Mouse (Mus musculus) neural tube, embryonic 14.5 days (tissue): ENCODE data around the gene Ispd. TPM values are rescaled to one million over a fixed set of nuclear protein-coding genes. Genes with fewer than 3 reads are reported as not detected.

Source experiments
- ATAC-seq: fragments of 200-750 bp; cut with Nextera tagmentation; 2 replicates; pipeline ENCODE4 v1.8.0; 2017; ENCODE audit warnings: low read depth, mild to moderate bottlenecking, moderate TSS enrichment, moderate library complexity
- H3K27ac ChIP-seq: fragments of 300-500 bp; sonication (generic); 2 replicates; pipeline ENCODE4 v1.5.1; 2014; ENCODE audit warnings: low read depth, mild to moderate bottlenecking, control low read depth, low read length, moderate library complexity, mixed read lengths
- H3K27me3 ChIP-seq: fragments of 300-500 bp; sonication (generic); 2 replicates; pipeline ENCODE4 v1.6.1; 2014; ENCODE audit warnings: low read length; ENCODE audit not compliant: control insufficient read depth, insufficient read depth
- H3K36me3 ChIP-seq: fragments of 300-500 bp; sonication (generic); 2 replicates; pipeline ENCODE4 v1.6.1; 2014; ENCODE audit warnings: low read length, mixed read lengths; ENCODE audit not compliant: control insufficient read depth, insufficient read depth
- H3K4me1 ChIP-seq: fragments of 300-500 bp; sonication (generic); 2 replicates; pipeline ENCODE4 v1.6.1; 2014; ENCODE audit warnings: low read length; ENCODE audit not compliant: control insufficient read depth, insufficient read depth
- H3K4me2 ChIP-seq: fragments of 300-500 bp; sonication (generic); 2 replicates; pipeline ENCODE4 v1.6.1; 2014; ENCODE audit warnings: mild to moderate bottlenecking, low read depth, low read length, control low read depth
- H3K4me3 ChIP-seq: fragments of 300-500 bp; sonication (generic); 2 replicates; pipeline ENCODE4 v1.5.1; 2014; ENCODE audit warnings: low read depth, low read length, control low read depth, mixed read lengths
- H3K9ac ChIP-seq: fragments of 300-500 bp; sonication (generic); replicated peaks from 2 replicates; pipeline ENCODE4 v1.6.1; 2014; ENCODE audit warnings: low read depth, mild to moderate bottlenecking, control low read depth, low read length, mixed read lengths
- H3K9me3 ChIP-seq: fragments of 300-500 bp; sonication (generic); 2 replicates; pipeline ENCODE4 v1.6.1; 2016; ENCODE audit warnings: low read length; ENCODE audit not compliant: control insufficient read depth
- WGBS: fragments of 180-500 bp; shearing (Covaris S2); extraction: QIAGEN DNeasy Blood & Tissue Kit; methylation state at CpG from one replicate; pipeline ENCODE4 v1.1.7; 2014; 5-methylcytosine and 5-hydroxymethylcytosine counted together
- polyA plus RNA-seq: library from polyadenylated mRNA; unstranded; fragments of >200 nt; fragmentation: Nextera tagmentation; extraction: Ambion mirVana; gene quantifications from 2 replicates; pipeline ENCODE4 v1.2.1, GENCODE M21; 2014

The Ispd gene
- polyA plus RNA-seq, 1 experiment from 2014 or later = 18.0 TPM

GRCm38 (mm10) chr12:36531421-36532072 is 150.3 kb downstream of the Ispd start:
- Histone ChIP-seq H3K27me3 (no peaks in the 10 kb centered on the region), H3K4me3 (no peak overlapping the region), H3K4me2 (no peak overlapping the region), H3K9ac (no peak overlapping the region), H3K27ac (no peak overlapping the region), H3K4me1 (no peaks in the 10 kb centered on the region), H3K9me3 (no peaks in the 10 kb centered on the region), H3K36me3 (no peaks in the 10 kb centered on the region)
- ATAC-seq = no peak
- WGBS = 46% methylated on average over 4 of the region's 4 CpGs

GRCm38 (mm10) chr12:36532525-36532924 is 151.3 kb downstream of the Ispd start:
- H3K9me3 ChIP-seq = no peaks in the 10 kb centered on the region
- H3K4me3 ChIP-seq = no peak overlapping the region
- H3K36me3 ChIP-seq = no peaks in the 10 kb centered on the region
- ATAC-seq = no peak
- no peak overlapping the region for H3K4me2 ChIP-seq
- no peaks in the 10 kb centered on the region for H3K27me3 ChIP-seq
- H3K9ac ChIP-seq = no peak overlapping the region
- WGBS = 90% methylated on average over 3 of the region's 3 CpGs
- no peak overlapping the region for H3K27ac ChIP-seq
- no peaks in the 10 kb centered on the region for H3K4me1 ChIP-seq

GRCm38 (mm10) chr12:36533160-36533900 is 152.1 kb downstream of the Ispd start:
- ATAC-seq = no peak
- Histone ChIP-seq H3K27me3 (no peaks in the 10 kb centered on the region), H3K27ac (no peak overlapping the region), H3K4me2 (no peak overlapping the region), H3K4me3 (no peak overlapping the region), H3K4me1 (no peaks in the 10 kb centered on the region), H3K36me3 (no peaks in the 10 kb centered on the region), H3K9ac (no peak overlapping the region), H3K9me3 (no peaks in the 10 kb centered on the region)
- 97% methylated on average over 2 of the region's 2 CpGs for WGBS

GRCm38 (mm10) chr12:36534589-36534988 is 153.3 kb downstream of the Ispd start:
- Histone ChIP-seq H3K9me3 (no peaks in the 10 kb centered on the region), H3K27me3 (no peaks in the 10 kb centered on the region), H3K4me2 (no peak overlapping the region), H3K9ac (no peak overlapping the region), H3K36me3 (no peaks in the 10 kb centered on the region), H3K4me1 (no peaks in the 10 kb centered on the region), H3K27ac (no peak overlapping the region), H3K4me3 (no peak overlapping the region)
- WGBS = 88% methylated on average over 5 of the region's 5 CpGs
- no peak for ATAC-seq

- H3K9ac ChIP-seq = no peak overlapping the region
- H3K4me2 ChIP-seq = no peak overlapping the region
- H3K36me3 ChIP-seq = no peaks in the 10 kb centered on the region
- H3K27ac ChIP-seq = no peak overlapping the region
- no peaks in the 10 kb centered on the region for H3K9me3 ChIP-seq
- H3K27me3 ChIP-seq = no peaks in the 10 kb centered on the region
- H3K4me3 ChIP-seq = no peak overlapping the region
- no peaks in the 10 kb centered on the region for H3K4me1 ChIP-seq
- no peak for ATAC-seq
Measured at GRCm38 (mm10) chr12:36545318-36545717, 164.1 kb downstream of the Ispd start.

- ATAC-seq = no peak
- 88% methylated on average over 9 of the region's 9 CpGs for WGBS
- H3K9ac ChIP-seq = no peak overlapping the region
Measured at GRCm38 (mm10) chr12:36549474-36549873, 168.2 kb downstream of the Ispd start.

GRCm38 (mm10) chr12:36554697-36555096 is 173.4 kb downstream of the Ispd start:
- no peak overlapping the region for H3K9ac ChIP-seq
- no peaks in the 10 kb centered on the region for H3K27me3 ChIP-seq
- H3K4me2 ChIP-seq = no peak overlapping the region
- ATAC-seq = no peak
- no peaks in the 10 kb centered on the region for H3K4me1 ChIP-seq
- H3K36me3 ChIP-seq = no peaks in the 10 kb centered on the region
- no peak overlapping the region for H3K4me3 ChIP-seq
- H3K9me3 ChIP-seq = no peaks in the 10 kb centered on the region
- no peak overlapping the region for H3K27ac ChIP-seq
- 97% methylated on average over 1 of the region's 1 CpGs for WGBS

More at GRCm38 (mm10) chr12:36549474-36549873, 168.2 kb downstream of the Ispd start:
- H3K4me1 ChIP-seq = no peaks in the 10 kb centered on the region
- H3K27me3 ChIP-seq = no peaks in the 10 kb centered on the region
- H3K9me3 ChIP-seq = no peaks in the 10 kb centered on the region
- no peak overlapping the region for H3K4me2 ChIP-seq
- no peak overlapping the region for H3K27ac ChIP-seq
- H3K36me3 ChIP-seq = no peaks in the 10 kb centered on the region
- no peak overlapping the region for H3K4me3 ChIP-seq

- H3K36me3 ChIP-seq = no peaks in the 10 kb centered on the region
- H3K9ac ChIP-seq = no peak overlapping the region
- ATAC-seq = no peak
- H3K4me1 ChIP-seq = no peaks in the 10 kb centered on the region
- no peaks in the 10 kb centered on the region for H3K27me3 ChIP-seq
- no peak overlapping the region for H3K4me2 ChIP-seq
- H3K27ac ChIP-seq = no peak overlapping the region
- no peaks in the 10 kb centered on the region for H3K9me3 ChIP-seq
- 74% methylated on average over 2 of the region's 2 CpGs for WGBS
- H3K4me3 ChIP-seq = no peak overlapping the region
Measured at GRCm38 (mm10) chr12:36564146-36564545, 182.9 kb downstream of the Ispd start.

GRCm38 (mm10) chr12:36566974-36567373 is 185.7 kb downstream of the Ispd start:
- no peak overlapping the region for H3K27ac ChIP-seq
- no peaks in the 10 kb centered on the region for H3K27me3 ChIP-seq
- WGBS = 86% methylated on average over 1 of the region's 1 CpGs
- H3K9ac ChIP-seq = no peak overlapping the region
- H3K4me1 ChIP-seq = no peaks in the 10 kb centered on the region
- no peak overlapping the region for H3K4me2 ChIP-seq
- H3K4me3 ChIP-seq = no peak overlapping the region
- ATAC-seq = no peak
- no peaks in the 10 kb centered on the region for H3K9me3 ChIP-seq
- H3K36me3 ChIP-seq = no peaks in the 10 kb centered on the region
